Mouse (Mus musculus) heart, embryonic 11.5 days (tissue): ENCODE results near the gene Ccm2l. TPM values are rescaled to one million over a fixed set of nuclear protein-coding genes. Genes with fewer than 3 reads are reported as not detected.

Experiments
- ATAC-seq: fragments of 200-750 bp; cut with Nextera tagmentation; replicated peaks from 2 replicates; pipeline ENCODE4 v1.8.0; 2017; ENCODE audit warnings: moderate library complexity; ENCODE audit not compliant: insufficient number of reproducible peaks, low FRiP score, low TSS enrichment
- H3K27ac ChIP-seq: fragments of 300-500 bp; sonication (generic); 2 replicates; pipeline ENCODE4 v1.5.1; 2014; ENCODE audit warnings: mild to moderate bottlenecking, low read depth, low read length
- H3K27me3 ChIP-seq: fragments of 300-500 bp; sonication (generic); 2 replicates; pipeline ENCODE4 v1.6.1; 2014; ENCODE audit warnings: mild to moderate bottlenecking, low read length, mixed read lengths; ENCODE audit not compliant: control insufficient read depth, insufficient read depth
- H3K36me3 ChIP-seq: fragments of 300-500 bp; sonication (generic); 2 replicates; pipeline ENCODE4 v1.6.1; 2014; ENCODE audit warnings: mild to moderate bottlenecking, low read length, moderate library complexity, mixed read lengths; ENCODE audit not compliant: control insufficient read depth, insufficient read depth
- H3K4me1 ChIP-seq: fragments of 300-500 bp; sonication (generic); 2 replicates; pipeline ENCODE4 v1.6.1; 2014; ENCODE audit warnings: low read length; ENCODE audit not compliant: control insufficient read depth, insufficient read depth
- H3K4me2 ChIP-seq: fragments of 300-500 bp; sonication (generic); 2 replicates; pipeline ENCODE4 v1.6.1; 2014; ENCODE audit warnings: mild to moderate bottlenecking, moderate library complexity
- H3K4me3 ChIP-seq: fragments of 300-500 bp; sonication (generic); 2 replicates; pipeline ENCODE4 v1.5.1; 2014; ENCODE audit warnings: low read depth, low read length
- H3K9ac ChIP-seq: fragments of 300-500 bp; sonication (generic); 2 replicates; pipeline ENCODE4 v1.6.1; 2014; ENCODE audit warnings: mild to moderate bottlenecking, low read depth, low read length, moderate library complexity
- H3K9me3 ChIP-seq: fragments of 300-500 bp; sonication (generic); replicated peaks from 2 replicates; pipeline ENCODE4 v1.6.1; 2016; ENCODE audit warnings: low read length; ENCODE audit not compliant: control insufficient read depth
- WGBS: fragments of 180-500 bp; shearing (Covaris S2); extraction: QIAGEN DNeasy Blood & Tissue Kit; methylation state at CpG from one replicate; pipeline ENCODE4 v1.1.7; 2014; ENCODE audit not compliant: insufficient replicate concordance; 5-methylcytosine and 5-hydroxymethylcytosine counted together
- polyA plus RNA-seq: library from polyadenylated mRNA; unstranded; fragments of >200 nt; fragmentation: Nextera tagmentation; extraction: Ambion mirVana; gene quantifications from 2 replicates; pipeline ENCODE4 v1.2.1, GENCODE M21; 2014

Gene Ccm2l
- polyA plus RNA-seq, 1 experiment from 2014 or later: 5.2 TPM

- H3K4me1 ChIP-seq: no peaks in the 10 kb centered on the region
- H3K27me3 ChIP-seq: no peaks in the 10 kb centered on the region
- 84% methylated on average over 10 of the region's 10 CpGs for WGBS
- no peak overlapping the region for H3K4me2 ChIP-seq
- H3K27ac ChIP-seq: no peak overlapping the region
- ATAC-seq: no peak
- H3K36me3 ChIP-seq: no peaks in the 10 kb centered on the region
- no peak overlapping the region for H3K4me3 ChIP-seq
- no peak overlapping the region for H3K9ac ChIP-seq
- H3K9me3 ChIP-seq: no peaks in the 10 kb centered on the region
These were observed 21.3 kb downstream of the Ccm2l start for GRCm38 (mm10) chr2:153087091-153087490.

- ATAC-seq: no peak
- 56% methylated on average over 2 of the region's 2 CpGs for WGBS
- H3K9me3 ChIP-seq: no peaks in the 10 kb centered on the region
These were observed 23.6 kb downstream of the Ccm2l start for GRCm38 (mm10) chr2:153089316-153089715.

GRCm38 (mm10) chr2:153090551-153091165 lies 24.9 kb downstream of the Ccm2l start:
- H3K36me3 ChIP-seq: no peaks in the 10 kb centered on the region
- no peak overlapping the region for H3K27ac ChIP-seq
- no peak overlapping the region for H3K4me3 ChIP-seq
- no peaks in the 10 kb centered on the region for H3K9me3 ChIP-seq
- no peaks in the 10 kb centered on the region for H3K27me3 ChIP-seq
- ATAC-seq: no peak
- WGBS: 37% methylated on average over 10 of the region's 10 CpGs
- H3K4me1 ChIP-seq: no peaks in the 10 kb centered on the region
- H3K4me2 ChIP-seq: no peak overlapping the region
- no peak overlapping the region for H3K9ac ChIP-seq

More at GRCm38 (mm10) chr2:153089316-153089715, 23.6 kb downstream of the Ccm2l start:
- H3K36me3 ChIP-seq: no peaks in the 10 kb centered on the region
- H3K27ac ChIP-seq: no peak overlapping the region
- no peaks in the 10 kb centered on the region for H3K27me3 ChIP-seq
- H3K9ac ChIP-seq: no peak overlapping the region
- no peak overlapping the region for H3K4me3 ChIP-seq
- no peaks in the 10 kb centered on the region for H3K4me1 ChIP-seq
- no peak overlapping the region for H3K4me2 ChIP-seq

GRCm38 (mm10) chr2:153107046-153107766 lies 41.5 kb downstream of the Ccm2l start:
- H3K4me3 ChIP-seq: peak overlapping the region; percentile 37
- no peak overlapping the region for H3K27ac ChIP-seq
- no peaks in the 10 kb centered on the region for H3K36me3 ChIP-seq
- no peak overlapping the region for H3K9ac ChIP-seq
- no peak for ATAC-seq
- WGBS: 30% methylated on average over 23 of the region's 23 CpGs
- H3K4me1 ChIP-seq: peaks cover 7% of the 10 kb centered on the region
- no peaks in the 10 kb centered on the region for H3K9me3 ChIP-seq
- peaks cover 55% of the 10 kb centered on the region for H3K27me3 ChIP-seq
- peak overlapping the region; percentile 63 for H3K4me2 ChIP-seq

GRCm38 (mm10) chr2:153107802-153108201 lies 42.0 kb downstream of the Ccm2l start:
- no peak for ATAC-seq
- H3K27me3 ChIP-seq: peaks cover 55% of the 10 kb centered on the region
- H3K4me3 ChIP-seq: peak overlapping the region; percentile 37
- H3K4me2 ChIP-seq: peak overlapping the region; percentile 63
- H3K9me3 ChIP-seq: no peaks in the 10 kb centered on the region
- no peak overlapping the region for H3K9ac ChIP-seq
- 2% methylated on average over 15 of the region's 15 CpGs for WGBS
- H3K27ac ChIP-seq: no peak overlapping the region
- peaks cover 7% of the 10 kb centered on the region for H3K4me1 ChIP-seq
- no peaks in the 10 kb centered on the region for H3K36me3 ChIP-seq

- H3K4me1 ChIP-seq: peaks cover 7% of the 10 kb centered on the region
- 4% methylated on average over 49 of the region's 52 CpGs for WGBS
- no peaks in the 10 kb centered on the region for H3K9me3 ChIP-seq
- H3K27ac ChIP-seq: no peak within 1 kb of the TSS
- H3K4me2 ChIP-seq: peak within 1 kb of the TSS; percentile 63
- H3K36me3 ChIP-seq: no peaks in the 10 kb centered on the region
- no peak within 1 kb of the TSS for H3K9ac ChIP-seq
- ATAC-seq: 0 out of 2 replicates have a peak, but pooled peaks have one; percentile 42
- H3K4me3 ChIP-seq: peak within 1 kb of the TSS; percentile 37
- H3K27me3 ChIP-seq: peaks cover 55% of the 10 kb centered on the region
These were observed 42.8 kb downstream of the Ccm2l start, which contains the start of gene Hck for GRCm38 (mm10) chr2:153108313-153109264. Gene Hck (plus strand): TSS chr2:153108468.

- Histone ChIP-seq H3K4me1 (peaks cover 7% of the 10 kb centered on the region), H3K27ac (no peak overlapping the region), H3K27me3 (peaks cover 55% of the 10 kb centered on the region), H3K36me3 (no peaks in the 10 kb centered on the region), H3K4me3 (no peak overlapping the region), H3K9ac (no peak overlapping the region), H3K4me2 (no peak overlapping the region), H3K9me3 (no peaks in the 10 kb centered on the region)
- WGBS: 63% methylated on average over 7 of the region's 7 CpGs
- ATAC-seq: no peak
These were observed 43.8 kb downstream of the Ccm2l start for GRCm38 (mm10) chr2:153109596-153109995.

- peaks cover 7% of the 10 kb centered on the region for H3K4me1 ChIP-seq
- no peak overlapping the region for H3K9ac ChIP-seq
- H3K9me3 ChIP-seq: no peaks in the 10 kb centered on the region
- WGBS: 76% methylated on average over 7 of the region's 7 CpGs
- H3K4me3 ChIP-seq: no peak overlapping the region
- no peak overlapping the region for H3K27ac ChIP-seq
- peaks cover 52% of the 10 kb centered on the region for H3K27me3 ChIP-seq
- no peak for ATAC-seq
- no peak overlapping the region for H3K4me2 ChIP-seq
- no peaks in the 10 kb centered on the region for H3K36me3 ChIP-seq
These were observed 45.5 kb downstream of the Ccm2l start for GRCm38 (mm10) chr2:153111298-153111697.
